Mouse (Mus musculus) kidney, embryonic 14.5 days (tissue): Measurements from ENCODE around the gene Ddx42. TPM values are rescaled to one million over a fixed set of nuclear protein-coding genes. Genes with fewer than 3 reads are reported as not detected.
A peak's percentile ranks its signal among the peaks of the same experiment; 100 is the strongest.

Experiments used
- ATAC-seq: fragments of 200-750 bp; cut with Nextera tagmentation; 2 replicates; pipeline ENCODE4 v1.8.0; 2017; ENCODE audit warnings: moderate number of reproducible peaks, mild to moderate bottlenecking, moderate TSS enrichment, moderate library complexity; ENCODE audit not compliant: low FRiP score, low TSS enrichment
- H3K27ac ChIP-seq: fragments of 300-500 bp; sonication (generic); 2 replicates; pipeline ENCODE4 v1.5.1; 2014; ENCODE audit warnings: low read depth, mild to moderate bottlenecking, low read length, moderate library complexity, mixed read lengths
- H3K27me3 ChIP-seq: fragments of 300-500 bp; sonication (generic); 2 replicates; pipeline ENCODE4 v1.6.1; 2014; ENCODE audit warnings: mild to moderate bottlenecking, low read length; ENCODE audit not compliant: control insufficient read depth, insufficient read depth
- H3K36me3 ChIP-seq: fragments of 300-500 bp; sonication (generic); 2 replicates; pipeline ENCODE4 v1.6.1; 2014; ENCODE audit warnings: low read length, mixed read lengths; ENCODE audit not compliant: control insufficient read depth, insufficient read depth
- H3K4me1 ChIP-seq: fragments of 300-500 bp; sonication (generic); 2 replicates; pipeline ENCODE4 v1.6.1; 2014; ENCODE audit warnings: low read length, mixed read lengths; ENCODE audit not compliant: control insufficient read depth, insufficient read depth
- H3K4me2 ChIP-seq: fragments of 300-500 bp; sonication (generic); replicated peaks from 2 replicates; pipeline ENCODE4 v1.6.1; 2014; ENCODE audit warnings: low read depth, mild to moderate bottlenecking, low read length
- H3K4me3 ChIP-seq: fragments of 300-500 bp; sonication (generic); 2 replicates; pipeline ENCODE4 v1.5.1; 2014; ENCODE audit warnings: mild to moderate bottlenecking, low read length
- H3K9ac ChIP-seq: fragments of 300-500 bp; sonication (generic); 2 replicates; pipeline ENCODE4 v1.6.1; 2014; ENCODE audit warnings: low read depth, mild to moderate bottlenecking, low read length, moderate library complexity
- H3K9me3 ChIP-seq: fragments of 300-500 bp; sonication (generic); 2 replicates; pipeline ENCODE4 v1.6.1; 2016; ENCODE audit warnings: low read length; ENCODE audit not compliant: control insufficient read depth
- WGBS: fragments of 180-500 bp; shearing (Covaris S2); extraction: QIAGEN DNeasy Blood & Tissue Kit; methylation state at CpG from one replicate; pipeline ENCODE4 v1.1.7; 2014; 5-methylcytosine and 5-hydroxymethylcytosine counted together
- polyA plus RNA-seq: library from polyadenylated mRNA; unstranded; fragments of >200 nt; fragmentation: Nextera tagmentation; extraction: Ambion mirVana; gene quantifications from 2 replicates; pipeline ENCODE4 v1.2.1, GENCODE M21; 2014

Ddx42 gene
- polyA plus RNA-seq: 43.1 and 71.8 TPM in 2 replicates

- Histone ChIP-seq H3K4me1 (peaks cover 13% of the 10 kb centered on the region), H3K9ac (peak within 1 kb of the TSS; percentile 97), H3K27ac (peak within 1 kb of the TSS; percentile 97), H3K27me3 (no peaks in the 10 kb centered on the region), H3K4me2 (peak within 1 kb of the TSS; percentile 76), H3K4me3 (peak within 1 kb of the TSS; percentile 99), H3K9me3 (no peaks in the 10 kb centered on the region), H3K36me3 (peaks cover 10% of the 10 kb centered on the region)
- ATAC-seq: peak; percentile 93
- WGBS: under 1% methylated on average over 67 of the region's 70 CpGs
Measured at GRCm38 (mm10) chr11:106216730-106217490, at the start of gene Ddx42. Gene Ddx42, plus strand, starts transcription at chr11:106216926.

- Histone ChIP-seq H3K27me3 (no peaks in the 10 kb centered on the region), H3K9ac (no peak overlapping the region), H3K9me3 (no peaks in the 10 kb centered on the region), H3K4me2 (no peak overlapping the region), H3K4me1 (no peaks in the 10 kb centered on the region), H3K27ac (no peak overlapping the region), H3K4me3 (no peak overlapping the region), H3K36me3 (peaks cover 47% of the 10 kb centered on the region)
- WGBS: 84% methylated on average over 5 of the region's 5 CpGs
- ATAC-seq: no peak
Measured at GRCm38 (mm10) chr11:106167435-106167834, 49.3 kb upstream of the Ddx42 start.

DNA sequence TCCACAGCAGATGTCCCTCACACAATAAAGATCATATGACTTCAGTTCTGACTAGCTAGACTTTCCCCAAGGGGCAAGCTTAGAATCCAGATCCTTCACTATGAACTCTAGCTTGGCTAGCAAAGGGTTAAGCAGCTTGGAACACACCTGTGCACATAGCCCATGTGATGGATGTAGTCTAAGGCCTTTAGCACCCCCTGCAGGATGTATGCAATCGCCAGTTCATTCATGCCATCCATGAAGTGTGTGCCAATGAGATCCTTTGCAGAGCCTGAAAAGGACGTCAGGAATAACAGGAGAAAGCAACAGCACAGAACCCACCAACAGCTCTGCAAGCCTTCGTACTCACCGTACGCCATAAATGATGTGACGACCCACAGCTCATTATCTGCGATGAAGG is 45.9 kb upstream of the Ddx42 start:
- Histone ChIP-seq H3K27me3 (no peaks in the 10 kb centered on the region), H3K9ac (no peak overlapping the region), H3K4me2 (no peak overlapping the region), H3K4me1 (no peaks in the 10 kb centered on the region), H3K9me3 (no peaks in the 10 kb centered on the region), H3K4me3 (no peak overlapping the region), H3K36me3 (peaks cover 23% of the 10 kb centered on the region), H3K27ac (no peak overlapping the region)
- WGBS: 80% methylated on average over 7 of the region's 7 CpGs
- no peak for ATAC-seq

DNA sequence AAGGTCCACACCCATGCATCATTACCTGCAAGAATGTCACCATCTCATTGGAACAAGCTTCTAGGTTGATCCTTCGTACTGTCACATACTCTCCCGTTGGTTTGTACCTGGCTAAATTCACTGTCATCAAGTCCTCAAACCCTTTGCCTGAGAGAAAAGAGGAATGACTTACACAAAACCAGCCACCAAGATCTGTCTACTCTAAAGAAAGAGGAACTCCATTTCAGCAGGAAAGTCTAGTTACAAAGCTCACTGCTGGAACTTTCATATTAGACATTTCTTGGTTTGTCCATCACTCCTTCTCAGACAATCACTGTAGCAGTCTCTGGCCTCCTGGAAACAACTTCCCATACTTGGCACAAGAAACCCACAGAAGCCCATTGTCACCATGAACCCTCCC is 43.5 kb upstream of the Ddx42 start:
- Histone ChIP-seq H3K27me3 (no peaks in the 10 kb centered on the region), H3K27ac (no peak overlapping the region), H3K9ac (no peak overlapping the region), H3K4me2 (no peak overlapping the region), H3K4me1 (no peaks in the 10 kb centered on the region), H3K9me3 (no peaks in the 10 kb centered on the region), H3K36me3 (peaks cover 7% of the 10 kb centered on the region; the same call in 1 of the 2 replicates), H3K4me3 (no peak overlapping the region)
- WGBS: 85% methylated on average over 2 of the region's 2 CpGs
- ATAC-seq: no peak

- 61% methylated on average over 5 of the region's 5 CpGs for WGBS
- no peak overlapping the region for H3K27ac ChIP-seq
- no peaks in the 10 kb centered on the region for H3K27me3 ChIP-seq
- H3K9me3 ChIP-seq: no peaks in the 10 kb centered on the region
- H3K4me1 ChIP-seq: no peaks in the 10 kb centered on the region
- no peak overlapping the region for H3K9ac ChIP-seq
- H3K4me2 ChIP-seq: no peak overlapping the region
- H3K4me3 ChIP-seq: no peak overlapping the region
- ATAC-seq: no peak
- peaks cover 11% of the 10 kb centered on the region; the same call in 1 of the 2 replicates for H3K36me3 ChIP-seq
Measured at GRCm38 (mm10) chr11:106174372-106174771, 42.4 kb upstream of the Ddx42 start.

- no peak for ATAC-seq
- H3K4me3 ChIP-seq: no peak overlapping the region
- peaks cover 11% of the 10 kb centered on the region; the same call in 1 of the 2 replicates for H3K36me3 ChIP-seq
- H3K9me3 ChIP-seq: no peaks in the 10 kb centered on the region
- H3K4me1 ChIP-seq: no peaks in the 10 kb centered on the region
- no peak overlapping the region for H3K4me2 ChIP-seq
- no peak overlapping the region for H3K9ac ChIP-seq
- no peaks in the 10 kb centered on the region for H3K27me3 ChIP-seq
- WGBS: 28% methylated on average over 3 of the region's 3 CpGs
- H3K27ac ChIP-seq: no peak overlapping the region
Measured at GRCm38 (mm10) chr11:106175081-106175480, 41.6 kb upstream of the Ddx42 start.

DNA sequence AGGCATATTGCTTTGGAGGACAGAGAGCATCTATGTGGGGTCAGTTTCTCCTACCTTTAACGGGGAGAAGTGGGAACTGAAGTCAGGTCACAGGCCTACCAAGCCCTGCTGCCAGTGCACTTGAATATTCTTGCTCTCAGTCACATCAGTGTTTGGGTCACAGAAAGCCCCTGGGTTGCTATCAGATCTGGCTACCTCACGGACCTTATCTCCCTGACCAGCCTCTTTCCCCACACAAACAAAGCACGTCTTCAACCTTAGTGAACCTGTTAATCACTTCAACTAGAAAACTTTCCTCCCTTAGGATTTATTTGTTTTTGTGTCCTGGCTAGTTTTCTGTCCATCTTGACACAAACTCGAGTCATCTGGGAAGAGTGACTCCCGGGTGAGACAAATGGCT is 40.4 kb upstream of the Ddx42 start:
- Histone ChIP-seq H3K9ac (no peak overlapping the region), H3K4me1 (no peaks in the 10 kb centered on the region), H3K9me3 (no peaks in the 10 kb centered on the region), H3K27me3 (no peaks in the 10 kb centered on the region), H3K4me3 (no peak overlapping the region), H3K27ac (no peak overlapping the region), H3K36me3 (0 out of 2 replicates have a peak, but pooled peaks cover 4% of the 10 kb centered on the region), H3K4me2 (no peak overlapping the region)
- 78% methylated on average over 5 of the region's 5 CpGs for WGBS
- ATAC-seq: no peak

DNA sequence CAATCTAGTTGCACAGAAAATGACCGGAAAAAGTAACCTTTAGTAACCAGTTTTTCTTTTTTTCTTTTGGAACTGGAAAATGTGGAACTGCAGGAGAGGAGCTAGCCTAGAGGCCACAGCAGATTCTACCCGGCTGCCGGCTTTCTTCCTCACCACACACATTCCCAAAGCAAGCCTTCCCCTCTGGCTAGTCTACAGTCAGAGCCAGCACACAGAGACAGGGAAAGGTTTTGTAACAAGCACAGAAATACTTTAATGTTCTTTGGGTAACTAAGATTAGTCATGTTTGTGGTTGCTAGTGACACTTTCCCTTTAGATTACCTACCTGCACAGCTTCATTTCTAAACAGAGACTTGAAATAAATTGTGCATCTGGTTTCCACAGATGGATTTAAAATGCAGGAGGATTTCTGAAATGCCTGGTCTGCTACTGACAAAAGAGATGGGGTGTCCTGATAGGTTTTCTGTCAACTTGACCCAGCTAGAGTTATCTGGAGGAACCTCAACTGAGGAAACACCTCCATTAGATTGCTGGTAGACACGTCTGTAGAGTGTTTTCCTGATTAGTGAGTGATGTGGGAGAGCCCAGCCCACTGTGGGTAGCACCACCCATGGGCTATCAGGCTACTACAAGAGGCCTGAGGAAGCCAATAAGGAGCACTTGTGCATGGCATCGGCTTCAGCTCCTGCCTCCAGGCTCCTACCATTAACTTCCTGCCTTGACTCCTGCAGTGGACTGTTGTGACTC is 38.5 kb upstream of the Ddx42 start:
- no peak overlapping the region for H3K27ac ChIP-seq
- WGBS: 70% methylated on average over 5 of the region's 5 CpGs

More for the DNA sequence above, 38.5 kb upstream of the Ddx42 start:
- no peak overlapping the region for H3K9ac ChIP-seq
- ATAC-seq: no peak
- H3K9me3 ChIP-seq: no peaks in the 10 kb centered on the region
- H3K4me1 ChIP-seq: no peaks in the 10 kb centered on the region
- H3K27me3 ChIP-seq: no peaks in the 10 kb centered on the region
- H3K4me3 ChIP-seq: no peak overlapping the region
- no peak overlapping the region for H3K4me2 ChIP-seq
- peaks cover 13% of the 10 kb centered on the region for H3K36me3 ChIP-seq
